Mouse (Mus musculus) limb, embryonic 15.5 days (tissue): ENCODE data around the gene Higd1a. TPM values are rescaled to one million over a fixed set of nuclear protein-coding genes. Genes with fewer than 3 reads are reported as not detected.

Experiments
- ATAC-seq: fragments of 200-750 bp; cut with Nextera tagmentation; 2 replicates; pipeline ENCODE4 v1.8.0; 2017; ENCODE audit warnings: low read depth, moderate TSS enrichment; ENCODE audit not compliant: insufficient number of reproducible peaks, low FRiP score, low TSS enrichment
- H3K27ac ChIP-seq: fragments of 300-500 bp; sonication (generic); 2 replicates; pipeline ENCODE4 v1.5.1; 2015; ENCODE audit warnings: moderate library complexity, mild to moderate bottlenecking, inconsistent platforms
- H3K27me3 ChIP-seq: fragments of 300-500 bp; sonication (generic); 2 replicates; pipeline ENCODE4 v1.6.1; 2015; ENCODE audit warnings: inconsistent platforms
- H3K36me3 ChIP-seq: fragments of 300-500 bp; sonication (generic); 2 replicates; pipeline ENCODE4 v1.6.1; 2015; ENCODE audit warnings: inconsistent platforms
- H3K4me1 ChIP-seq: fragments of 300-500 bp; sonication (generic); 2 replicates; pipeline ENCODE4 v1.6.1; 2015; ENCODE audit warnings: inconsistent platforms
- H3K4me2 ChIP-seq: fragments of 300-500 bp; sonication (generic); 2 replicates; pipeline ENCODE4 v1.6.1; 2015; ENCODE audit warnings: mild to moderate bottlenecking, inconsistent platforms
- H3K4me3 ChIP-seq: fragments of 300-500 bp; sonication (generic); 2 replicates; pipeline ENCODE4 v1.5.1; 2015; ENCODE audit warnings: mild to moderate bottlenecking, inconsistent platforms
- H3K9ac ChIP-seq: fragments of 300-500 bp; sonication (generic); 2 replicates; pipeline ENCODE4 v1.6.1; 2015; ENCODE audit warnings: inconsistent platforms
- H3K9me3 ChIP-seq: fragments of 300-500 bp; sonication (generic); 2 replicates; pipeline ENCODE4 v1.6.1; 2016; ENCODE audit warnings: inconsistent platforms
- WGBS: fragments of 180-500 bp; shearing (Covaris S2); methylation state at CpG from one replicate; pipeline ENCODE4 v1.1.7; 2015; 5-methylcytosine and 5-hydroxymethylcytosine counted together
- polyA plus RNA-seq: library from polyadenylated mRNA; unstranded; fragments of >200 nt; fragmentation: Nextera tagmentation; extraction: Ambion mirVana; gene quantifications from 2 replicates; pipeline ENCODE4 v1.2.1, GENCODE M21; 2015

Higd1a gene
- polyA plus RNA-seq, 1 experiment from 2014 or later = 347 TPM

DNA sequence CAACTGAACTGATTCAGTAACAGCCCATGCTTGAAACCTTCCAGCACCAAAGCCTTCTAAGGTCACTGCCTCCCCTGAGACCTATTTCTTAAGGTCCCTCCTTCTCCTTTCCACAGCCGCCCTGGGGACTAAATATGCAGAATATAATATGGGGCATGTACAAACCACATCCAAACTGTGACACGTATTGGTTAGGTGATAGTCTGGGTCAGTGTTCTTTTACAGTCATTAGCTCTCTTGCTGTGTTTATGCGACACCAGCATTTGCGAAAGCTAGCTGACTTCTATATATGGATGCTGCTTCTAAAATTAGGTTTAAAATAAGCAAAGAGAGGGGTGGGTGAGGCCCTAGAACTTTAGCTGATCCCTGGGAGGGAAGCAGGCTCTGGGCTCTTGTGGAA lies 38.7 kb upstream of the Higd1a start:
- Histone ChIP-seq H3K36me3 (no peaks in the 10 kb centered on the region), H3K9ac (no peak overlapping the region), H3K4me1 (no peaks in the 10 kb centered on the region), H3K4me2 (no peak overlapping the region), H3K27ac (no peak overlapping the region), H3K27me3 (no peaks in the 10 kb centered on the region), H3K4me3 (no peak overlapping the region), H3K9me3 (no peaks in the 10 kb centered on the region)
- ATAC-seq = no peak
- WGBS = 69% methylated on average over 4 of the region's 4 CpGs

DNA sequence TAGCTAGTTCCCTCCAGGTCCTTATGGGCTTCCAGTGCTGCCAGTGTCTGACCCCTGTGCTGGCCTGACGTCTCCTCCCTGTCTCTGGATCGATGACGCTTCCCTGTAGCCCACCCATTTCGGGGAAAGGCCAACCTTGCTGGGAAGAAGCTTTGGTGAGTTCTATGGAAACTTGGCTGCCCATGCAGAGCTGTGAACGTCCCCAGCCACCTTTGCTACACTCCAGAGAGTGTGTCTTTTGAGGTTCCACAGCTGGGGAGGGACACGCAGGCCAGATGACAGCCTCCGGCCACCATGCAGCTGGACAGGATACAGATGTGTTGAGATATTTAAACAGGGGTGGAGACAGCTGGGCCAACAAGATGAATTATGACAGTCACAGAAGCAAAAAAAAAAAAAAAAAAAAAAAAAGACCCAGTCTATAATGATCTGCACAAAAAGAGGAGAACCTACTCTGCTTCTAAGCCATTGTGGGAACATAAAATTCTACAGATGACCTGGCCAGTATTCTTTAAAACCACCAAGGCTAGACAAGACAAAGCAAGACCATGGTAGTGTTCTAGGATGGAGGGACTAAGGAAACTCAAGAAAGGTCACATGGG lies 37.3 kb upstream of the Higd1a start:
- Histone ChIP-seq H3K36me3 (no peaks in the 10 kb centered on the region), H3K4me3 (no peak overlapping the region), H3K27ac (no peak overlapping the region), H3K9ac (no peak overlapping the region), H3K9me3 (no peaks in the 10 kb centered on the region), H3K4me2 (no peak overlapping the region), H3K4me1 (peaks cover 3% of the 10 kb centered on the region), H3K27me3 (no peaks in the 10 kb centered on the region)
- ATAC-seq = no peak
- 61% methylated on average over 7 of the region's 7 CpGs for WGBS

DNA sequence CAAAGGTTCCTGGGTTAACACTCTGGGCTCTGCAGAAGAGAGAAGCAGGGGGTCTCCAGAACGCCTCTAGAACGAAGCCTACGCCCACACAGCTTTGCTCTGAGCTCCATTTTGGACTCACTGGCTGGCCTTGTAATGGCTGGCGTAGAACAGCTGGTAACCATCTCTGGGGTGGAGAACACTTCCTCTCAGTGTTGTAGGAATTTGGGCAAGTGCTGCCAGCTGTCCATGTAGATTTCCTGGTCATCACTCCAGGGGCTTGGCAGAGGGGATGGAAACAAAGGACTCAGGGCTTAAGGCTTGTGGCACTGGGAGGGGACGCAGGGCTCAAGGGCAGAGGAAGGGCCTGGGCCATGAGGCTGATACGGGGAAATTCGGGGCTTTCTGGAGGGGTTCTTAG lies 36.3 kb upstream of the Higd1a start:
- ATAC-seq = no peak
- no peak overlapping the region for H3K4me2 ChIP-seq
- no peaks in the 10 kb centered on the region for H3K36me3 ChIP-seq
- H3K9me3 ChIP-seq = no peaks in the 10 kb centered on the region
- H3K27ac ChIP-seq = no peak overlapping the region
- no peak overlapping the region for H3K4me3 ChIP-seq
- 71% methylated on average over 7 of the region's 7 CpGs for WGBS
- peaks cover 7% of the 10 kb centered on the region for H3K4me1 ChIP-seq
- H3K27me3 ChIP-seq = no peaks in the 10 kb centered on the region
- no peak overlapping the region for H3K9ac ChIP-seq

DNA sequence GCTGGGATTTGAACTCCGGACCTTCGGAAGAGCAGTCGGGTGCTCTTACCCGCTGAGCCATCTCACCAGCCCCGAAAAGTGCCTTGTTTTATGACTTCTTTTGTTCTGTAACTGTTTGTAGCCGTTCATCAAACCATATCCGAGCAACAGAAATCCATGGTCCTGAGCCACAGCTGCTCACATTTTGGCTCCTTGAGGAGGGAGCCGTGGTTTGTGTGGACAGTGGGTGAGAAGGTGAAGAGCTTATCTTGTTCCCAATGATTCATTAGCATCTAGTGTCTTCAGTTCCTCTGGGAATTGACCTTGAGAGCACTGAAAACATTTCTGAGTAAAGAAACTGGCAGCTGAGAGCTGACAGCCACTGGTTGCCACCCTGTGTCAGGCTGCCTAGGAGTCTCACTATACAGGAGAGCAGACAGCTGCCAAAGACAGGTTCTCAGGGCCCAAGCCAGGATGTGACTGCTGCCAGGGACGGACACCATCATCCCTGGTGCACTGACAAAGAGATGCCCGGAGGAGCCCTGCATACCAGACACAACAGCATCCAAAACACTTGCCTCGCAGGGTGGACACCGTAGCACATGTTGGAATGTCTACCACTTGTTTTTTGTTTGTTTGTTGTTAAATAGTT lies 34.0 kb upstream of the Higd1a start:
- H3K4me2 ChIP-seq = no peak overlapping the region

DNA sequence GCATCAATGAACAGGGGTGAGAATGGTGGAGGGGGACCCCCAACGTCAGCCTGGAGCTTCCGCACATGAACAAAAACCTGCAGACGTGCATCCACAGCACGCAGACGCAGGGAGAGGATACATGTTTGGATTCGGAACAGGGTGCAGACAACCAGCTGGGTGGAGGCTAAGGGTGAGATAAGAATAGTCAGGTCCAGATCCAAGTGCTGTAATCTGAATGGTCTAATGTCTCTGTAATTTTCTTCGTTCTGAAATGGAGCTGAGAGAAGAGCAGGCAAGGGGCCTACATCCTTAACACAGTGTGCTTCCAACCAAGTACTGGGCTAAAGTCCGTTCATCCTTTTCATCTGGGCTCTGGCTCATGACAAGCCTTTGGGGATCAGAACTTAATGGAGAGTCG lies 33.1 kb upstream of the Higd1a start:
- H3K36me3 ChIP-seq = no peaks in the 10 kb centered on the region
- ATAC-seq = no peak
- H3K4me1 ChIP-seq = peaks cover 7% of the 10 kb centered on the region
- H3K4me3 ChIP-seq = no peak overlapping the region
- H3K9me3 ChIP-seq = no peaks in the 10 kb centered on the region
- H3K27ac ChIP-seq = no peak overlapping the region
- 87% methylated on average over 9 of the region's 9 CpGs for WGBS
- no peak overlapping the region for H3K9ac ChIP-seq
- H3K4me2 ChIP-seq = no peak overlapping the region
- no peaks in the 10 kb centered on the region for H3K27me3 ChIP-seq

More for the DNA sequence above, 34.0 kb upstream of the Higd1a start:
- Histone ChIP-seq H3K36me3 (no peaks in the 10 kb centered on the region), H3K27ac (no peak overlapping the region), H3K4me1 (peaks cover 7% of the 10 kb centered on the region), H3K9ac (no peak overlapping the region), H3K4me3 (no peak overlapping the region), H3K9me3 (no peaks in the 10 kb centered on the region), H3K27me3 (no peaks in the 10 kb centered on the region)
- 79% methylated on average over 12 of the region's 12 CpGs for WGBS
- ATAC-seq = no peak

DNA sequence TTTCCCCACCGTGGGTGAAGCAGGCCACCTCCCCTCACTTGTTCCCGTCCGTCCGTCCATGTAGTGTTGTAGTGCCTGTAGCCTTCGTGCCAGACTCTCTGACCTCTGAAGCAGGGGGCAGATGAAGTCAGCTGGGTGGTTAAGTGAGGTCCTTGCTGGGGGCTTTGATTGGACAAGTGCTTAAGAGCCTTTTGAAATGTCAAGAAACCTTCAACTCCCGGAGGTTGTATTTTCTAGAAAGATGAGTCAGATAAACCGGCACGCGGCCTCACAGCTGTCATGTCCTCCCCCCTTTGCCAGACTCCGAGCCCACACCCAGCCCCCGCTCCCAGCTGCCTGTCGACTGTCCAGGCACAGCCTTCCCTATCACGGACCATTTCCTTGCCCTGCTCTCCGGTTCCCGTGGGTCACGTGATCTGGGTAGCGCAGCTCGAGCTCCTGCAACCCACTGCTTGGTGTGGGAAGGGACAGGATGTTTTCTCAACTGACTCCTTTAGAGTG lies 32.3 kb upstream of the Higd1a start:
- ATAC-seq = peak; percentile 52; the same call in 1 of the 2 replicates
- Histone ChIP-seq H3K36me3 (no peaks in the 10 kb centered on the region), H3K4me3 (no peak overlapping the region), H3K4me1 (peaks cover 7% of the 10 kb centered on the region), H3K27me3 (no peaks in the 10 kb centered on the region), H3K4me2 (0 out of 2 replicates have a peak overlapping the region, but pooled peaks have one; percentile 15), H3K9me3 (no peaks in the 10 kb centered on the region), H3K27ac (no peak overlapping the region), H3K9ac (no peak overlapping the region)
- 25% methylated on average over 18 of the region's 18 CpGs for WGBS

DNA sequence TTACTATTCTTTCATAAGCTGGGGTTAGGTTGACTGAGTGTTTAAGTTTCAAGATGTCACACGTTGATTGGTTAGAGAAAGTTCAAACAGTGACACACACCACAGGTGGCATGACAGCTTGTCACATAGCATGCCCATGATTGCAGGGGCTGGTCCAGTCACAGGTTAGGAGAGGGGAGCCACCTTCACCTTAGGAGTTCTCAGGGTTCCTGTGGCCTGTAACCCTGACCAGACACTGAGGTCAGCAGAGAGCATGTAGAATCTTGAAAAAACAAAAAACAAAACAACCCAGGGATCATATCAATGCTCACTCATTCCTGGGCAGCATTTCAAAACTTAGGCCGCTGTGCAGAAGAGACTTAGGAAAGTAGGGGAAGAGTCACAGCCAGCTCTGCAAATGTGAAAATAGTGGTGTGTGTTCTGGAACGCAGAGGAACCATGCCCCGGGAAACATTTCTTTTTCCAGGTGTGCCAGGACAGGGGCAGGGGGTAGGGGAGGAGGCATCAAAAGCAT lies 31.8 kb upstream of the Higd1a start:
- no peaks in the 10 kb centered on the region for H3K36me3 ChIP-seq
- no peaks in the 10 kb centered on the region for H3K9me3 ChIP-seq
- 53% methylated on average over 4 of the region's 4 CpGs for WGBS
- ATAC-seq = no peak
- no peak overlapping the region for H3K4me3 ChIP-seq
- H3K4me1 ChIP-seq = peaks cover 7% of the 10 kb centered on the region
- H3K27ac ChIP-seq = no peak overlapping the region
- H3K4me2 ChIP-seq = no peak overlapping the region
- H3K9ac ChIP-seq = no peak overlapping the region
- no peaks in the 10 kb centered on the region for H3K27me3 ChIP-seq

DNA sequence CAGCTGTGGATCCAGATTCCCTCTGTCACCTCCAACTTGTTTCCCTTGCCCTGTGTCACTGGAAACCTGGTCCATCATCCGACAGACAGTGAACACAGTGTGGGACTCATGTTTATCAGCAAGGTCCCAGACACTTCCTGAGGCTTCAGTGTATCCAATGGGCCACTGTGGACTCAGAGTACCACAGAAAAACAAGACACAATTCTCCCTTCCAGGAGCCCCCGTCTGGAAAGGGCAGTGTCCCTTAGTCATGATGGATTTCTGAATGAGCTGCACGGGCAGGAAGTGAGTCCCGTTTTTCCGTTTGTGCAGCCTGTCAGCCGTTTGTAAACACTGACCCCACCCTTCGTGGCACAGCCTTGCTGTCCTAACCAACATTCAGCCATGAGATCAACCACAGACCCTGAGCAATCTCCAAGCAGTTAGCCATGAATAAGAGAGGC lies 23.9 kb upstream of the Higd1a start:
- Histone ChIP-seq H3K27ac (no peak overlapping the region), H3K9ac (no peak overlapping the region), H3K4me1 (peaks cover 6% of the 10 kb centered on the region; the same call in 1 of the 2 replicates), H3K4me3 (no peak overlapping the region), H3K9me3 (no peaks in the 10 kb centered on the region), H3K4me2 (no peak overlapping the region), H3K36me3 (no peaks in the 10 kb centered on the region), H3K27me3 (no peaks in the 10 kb centered on the region)
- no peak for ATAC-seq
- WGBS = 61% methylated on average over 7 of the region's 7 CpGs

DNA sequence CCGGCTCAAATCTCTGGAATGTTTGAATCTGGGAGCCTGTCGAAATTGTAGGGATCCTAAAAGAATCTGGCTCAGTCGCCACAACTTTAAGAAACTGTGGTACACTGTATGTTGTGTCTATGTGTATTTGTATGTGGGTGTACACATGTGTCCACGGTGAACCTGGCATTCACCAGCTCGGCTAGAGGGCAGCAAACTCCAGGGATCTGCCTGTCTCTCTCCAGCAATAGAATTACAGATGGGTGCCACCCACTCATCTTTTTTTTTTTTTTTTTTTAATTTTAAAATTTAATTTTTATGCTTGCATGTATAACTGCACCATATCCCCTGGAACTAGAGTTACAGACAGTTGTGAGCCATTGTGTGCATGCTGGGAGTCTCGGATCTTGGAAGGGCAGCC lies 23.1 kb upstream of the Higd1a start:
- peaks cover 6% of the 10 kb centered on the region; the same call in 1 of the 2 replicates for H3K4me1 ChIP-seq
- H3K4me3 ChIP-seq = no peak overlapping the region
- no peak for ATAC-seq
- H3K9me3 ChIP-seq = no peaks in the 10 kb centered on the region
- H3K27ac ChIP-seq = no peak overlapping the region
- no peak overlapping the region for H3K4me2 ChIP-seq
- H3K27me3 ChIP-seq = no peaks in the 10 kb centered on the region
- H3K36me3 ChIP-seq = no peaks in the 10 kb centered on the region
- H3K9ac ChIP-seq = no peak overlapping the region
- 70% methylated on average over 6 of the region's 6 CpGs for WGBS

DNA sequence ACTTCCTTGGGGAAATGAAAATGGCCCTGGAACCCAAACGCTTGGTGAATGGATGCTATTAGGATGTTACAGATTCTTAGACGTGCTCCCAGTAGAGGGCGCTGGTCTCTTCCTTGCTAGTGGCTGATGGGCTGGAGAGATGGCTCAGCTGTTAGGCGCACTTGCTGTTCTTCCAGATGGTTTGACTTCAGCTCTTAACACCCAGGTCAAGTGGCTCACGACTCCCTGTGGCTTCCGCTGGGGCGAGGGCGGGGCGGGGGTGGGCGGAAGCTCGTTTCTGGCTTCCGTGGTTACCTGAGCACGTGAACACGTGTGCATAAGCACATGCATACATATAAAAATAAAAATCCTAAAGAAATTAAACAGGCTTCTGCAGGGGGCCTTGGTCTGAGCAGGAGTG lies 22.7 kb upstream of the Higd1a start:
- Histone ChIP-seq H3K27me3 (no peaks in the 10 kb centered on the region), H3K36me3 (no peaks in the 10 kb centered on the region), H3K4me3 (no peak overlapping the region), H3K4me2 (0 out of 2 replicates have a peak overlapping the region, but pooled peaks have one; percentile 0), H3K9me3 (no peaks in the 10 kb centered on the region), H3K9ac (no peak overlapping the region), H3K27ac (no peak overlapping the region), H3K4me1 (peaks cover 6% of the 10 kb centered on the region; the same call in 1 of the 2 replicates)
- WGBS = 21% methylated on average over 14 of the region's 14 CpGs
- ATAC-seq = no peak

DNA sequence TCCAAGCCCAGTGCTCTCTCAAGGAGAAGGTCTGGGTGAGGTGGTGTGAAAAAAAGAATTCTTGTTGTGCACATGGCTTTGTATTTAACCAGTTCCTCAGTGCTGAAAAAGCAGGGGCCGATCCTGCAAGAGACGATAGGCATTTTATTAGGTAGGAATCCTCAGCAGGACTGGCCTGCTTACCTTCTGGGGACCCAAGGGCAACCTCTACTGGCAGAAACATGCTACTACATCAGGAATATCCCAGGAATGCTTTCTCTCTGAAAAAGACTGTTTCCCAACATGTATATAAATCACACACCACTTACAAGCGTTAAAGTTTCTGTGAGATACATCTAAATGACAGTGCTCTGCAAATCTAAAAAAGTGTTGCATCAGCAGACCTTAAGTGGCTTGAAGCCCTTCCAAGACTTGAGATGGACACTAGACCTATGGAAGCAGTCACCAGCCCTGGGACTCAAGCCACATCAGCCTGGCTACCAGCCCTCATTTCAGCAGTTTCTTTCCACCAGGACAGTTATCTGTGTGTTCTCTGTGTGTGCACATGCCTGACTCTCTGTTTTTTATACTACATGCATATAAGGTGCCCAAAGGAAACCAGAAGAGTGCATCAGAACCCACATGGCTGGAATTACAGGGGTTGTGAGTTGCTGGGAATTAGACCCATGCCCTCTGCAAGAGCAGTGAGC lies 19.0 kb upstream of the Higd1a start:
- WGBS = 7% methylated on average over 3 of the region's 3 CpGs
- Histone ChIP-seq H3K36me3 (no peaks in the 10 kb centered on the region), H3K27ac (no peak overlapping the region), H3K4me3 (no peak overlapping the region), H3K27me3 (no peaks in the 10 kb centered on the region), H3K4me2 (no peak overlapping the region), H3K9ac (no peak overlapping the region), H3K9me3 (no peaks in the 10 kb centered on the region), H3K4me1 (peaks cover 6% of the 10 kb centered on the region; the same call in 1 of the 2 replicates)
- ATAC-seq = no peak

DNA sequence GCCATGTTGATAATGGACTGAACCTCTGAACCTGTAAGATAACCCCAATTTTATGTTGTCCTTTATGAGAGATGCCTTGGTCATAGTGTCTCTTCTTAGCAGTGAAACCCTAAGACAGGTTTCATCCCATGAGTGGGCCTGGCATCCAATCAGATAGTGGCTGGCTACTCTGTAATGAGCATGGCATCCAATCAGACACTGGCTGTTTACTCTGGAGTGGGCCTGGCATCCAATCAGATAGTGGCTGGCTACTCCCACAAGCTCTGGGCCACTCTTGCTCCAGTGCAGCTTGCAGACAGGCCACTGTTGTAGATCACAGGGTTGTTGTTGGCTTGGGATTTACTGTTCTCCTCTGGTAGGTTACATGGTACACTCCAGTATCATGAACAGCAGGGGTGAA lies 15.4 kb upstream of the Higd1a start:
- Histone ChIP-seq H3K27ac (no peak overlapping the region), H3K9me3 (no peaks in the 10 kb centered on the region), H3K36me3 (no peaks in the 10 kb centered on the region), H3K9ac (no peak overlapping the region), H3K27me3 (no peaks in the 10 kb centered on the region), H3K4me3 (no peak overlapping the region), H3K4me1 (no peaks in the 10 kb centered on the region), H3K4me2 (no peak overlapping the region)
- ATAC-seq = no peak
